Mouse (Mus musculus) embryonic facial prominence, embryonic 11.5 days (tissue): Measurements from ENCODE around the gene Sertad2. TPM values are rescaled to one million over a fixed set of nuclear protein-coding genes. Genes with fewer than 3 reads are reported as not detected.

Experiments used
- ATAC-seq: fragments of 200-750 bp; cut with Nextera tagmentation; replicated peaks from 2 replicates; pipeline ENCODE4 v1.8.0; 2017; ENCODE audit warnings: low read depth; ENCODE audit not compliant: insufficient number of reproducible peaks, low FRiP score, low TSS enrichment
- DNase-seq: peaks from one replicate; pipeline ENCODE4 v3.0.0-alpha.2; 2015; ENCODE audit warnings: low spot score
- H3K27ac ChIP-seq: fragments of 300-500 bp; sonication (generic); replicated peaks from 2 replicates; pipeline ENCODE4 v1.5.1; 2014; ENCODE audit warnings: mild to moderate bottlenecking, low read depth, low read length, control low read depth
- H3K27me3 ChIP-seq: fragments of 300-500 bp; sonication (generic); 2 replicates; pipeline ENCODE4 v1.6.1; 2014; ENCODE audit warnings: mild to moderate bottlenecking, low read length, moderate library complexity, mixed read lengths; ENCODE audit not compliant: control insufficient read depth, insufficient read depth
- H3K36me3 ChIP-seq: fragments of 300-500 bp; sonication (generic); replicated peaks from 2 replicates; pipeline ENCODE4 v1.6.1; 2014; ENCODE audit warnings: low read depth, mild to moderate bottlenecking, low read length, moderate library complexity, mixed read lengths; ENCODE audit not compliant: control insufficient read depth, insufficient read depth
- H3K4me1 ChIP-seq: fragments of 300-500 bp; sonication (generic); 2 replicates; pipeline ENCODE4 v1.6.1; 2014; ENCODE audit warnings: low read length, mixed read lengths; ENCODE audit not compliant: control insufficient read depth, insufficient read depth
- H3K4me2 ChIP-seq: fragments of 300-500 bp; sonication (generic); 2 replicates; pipeline ENCODE4 v1.6.1; 2014; ENCODE audit warnings: low read depth, mild to moderate bottlenecking, control low read depth, low read length, moderate library complexity
- H3K4me3 ChIP-seq: fragments of 300-500 bp; sonication (generic); 2 replicates; pipeline ENCODE4 v1.5.1; 2014; ENCODE audit warnings: low read depth, low read length, control low read depth
- H3K9ac ChIP-seq: fragments of 300-500 bp; sonication (generic); replicated peaks from 2 replicates; pipeline ENCODE4 v1.6.1; 2014; ENCODE audit warnings: mild to moderate bottlenecking, control low read depth, low read length
- H3K9me3 ChIP-seq: fragments of 300-500 bp; sonication (generic); replicated peaks from 2 replicates; pipeline ENCODE4 v1.6.1; 2016; ENCODE audit warnings: mild to moderate bottlenecking, low read length, inconsistent platforms, mixed read lengths; ENCODE audit not compliant: control insufficient read depth
- WGBS: fragments of 180-500 bp; shearing (Covaris S2); extraction: QIAGEN DNeasy Blood & Tissue Kit; methylation state at CpG from one replicate; pipeline ENCODE4 v1.1.7; 2014; 5-methylcytosine and 5-hydroxymethylcytosine counted together
- polyA plus RNA-seq: library from polyadenylated mRNA; unstranded; fragments of >200 nt; fragmentation: Nextera tagmentation; extraction: Ambion mirVana; gene quantifications from 2 replicates; pipeline ENCODE4 v1.2.1, GENCODE M21; 2014

Sertad2 gene
- polyA plus RNA-seq, 1 experiment from 2014 or later: 15.5 TPM

- 57% methylated on average over 6 of the region's 6 CpGs for WGBS
- Histone ChIP-seq H3K36me3 (no peaks in the 10 kb centered on the region), H3K4me2 (no peak overlapping the region; the same call in 1 of the 2 replicates), H3K27ac (no peak overlapping the region), H3K27me3 (no peaks in the 10 kb centered on the region), H3K4me1 (no peaks in the 10 kb centered on the region), H3K9me3 (no peaks in the 10 kb centered on the region), H3K4me3 (no peak overlapping the region), H3K9ac (0 out of 2 replicates have a peak overlapping the region, but pooled peaks have one; percentile 9)
- no peak for ATAC-seq
- no peak for DNase-seq
Measured at GRCm38 (mm10) chr11:20671789-20672392, 128.8 kb downstream of the Sertad2 start.

GRCm38 (mm10) chr11:20672513-20672912 is 129.5 kb downstream of the Sertad2 start:
- Histone ChIP-seq H3K27me3 (no peaks in the 10 kb centered on the region), H3K27ac (no peak overlapping the region), H3K36me3 (no peaks in the 10 kb centered on the region), H3K9ac (no peak overlapping the region), H3K9me3 (no peaks in the 10 kb centered on the region), H3K4me1 (no peaks in the 10 kb centered on the region), H3K4me2 (no peak overlapping the region), H3K4me3 (no peak overlapping the region)
- ATAC-seq (no peak), DNase-seq (no peak)
- WGBS: 79% methylated on average over 6 of the region's 6 CpGs

- H3K9me3 ChIP-seq: no peaks in the 10 kb centered on the region
- DNase-seq (no peak), ATAC-seq (no peak)
- WGBS: 70% methylated on average over 2 of the region's 2 CpGs
- no peak overlapping the region for H3K9ac ChIP-seq
- H3K4me3 ChIP-seq: no peak overlapping the region
- H3K27ac ChIP-seq: no peak overlapping the region
- H3K36me3 ChIP-seq: no peaks in the 10 kb centered on the region
- no peak overlapping the region for H3K4me2 ChIP-seq
- no peaks in the 10 kb centered on the region for H3K27me3 ChIP-seq
- H3K4me1 ChIP-seq: no peaks in the 10 kb centered on the region
Measured at GRCm38 (mm10) chr11:20679396-20679795, 136.3 kb downstream of the Sertad2 start.

- Histone ChIP-seq H3K4me3 (no peak overlapping the region), H3K27me3 (no peaks in the 10 kb centered on the region), H3K4me2 (no peak overlapping the region), H3K9ac (no peak overlapping the region), H3K9me3 (no peaks in the 10 kb centered on the region), H3K36me3 (no peaks in the 10 kb centered on the region), H3K4me1 (no peaks in the 10 kb centered on the region), H3K27ac (no peak overlapping the region)
- 84% methylated on average over 5 of the region's 5 CpGs for WGBS
- DNase-seq (no peak), ATAC-seq (no peak)
Measured at GRCm38 (mm10) chr11:20680781-20681180, 137.7 kb downstream of the Sertad2 start.

- H3K27me3 ChIP-seq: no peaks in the 10 kb centered on the region
- H3K4me2 ChIP-seq: no peak overlapping the region
- no peak overlapping the region for H3K9ac ChIP-seq
- no peaks in the 10 kb centered on the region for H3K9me3 ChIP-seq
- no peak overlapping the region for H3K4me3 ChIP-seq
- 87% methylated on average over 5 of the region's 5 CpGs for WGBS
- H3K4me1 ChIP-seq: no peaks in the 10 kb centered on the region
- H3K27ac ChIP-seq: no peak overlapping the region
- ATAC-seq: no peak
- no peak for DNase-seq
- no peaks in the 10 kb centered on the region for H3K36me3 ChIP-seq
Measured at GRCm38 (mm10) chr11:20681679-20682078, 138.6 kb downstream of the Sertad2 start.

- H3K36me3 ChIP-seq: no peaks in the 10 kb centered on the region
- no peaks in the 10 kb centered on the region for H3K9me3 ChIP-seq
- ATAC-seq (peak; percentile 44; the same call in 1 of the 2 replicates), DNase-seq (peak; percentile 90)
- no peak overlapping the region for H3K27ac ChIP-seq
- no peak overlapping the region for H3K4me3 ChIP-seq
- H3K27me3 ChIP-seq: no peaks in the 10 kb centered on the region
- no peak overlapping the region for H3K9ac ChIP-seq
- H3K4me1 ChIP-seq: no peaks in the 10 kb centered on the region
- WGBS: 3% methylated on average over 4 of the region's 4 CpGs
- H3K4me2 ChIP-seq: no peak overlapping the region
Measured at GRCm38 (mm10) chr11:20691000-20691399, 147.9 kb downstream of the Sertad2 start.

Other genes starting within 250 kb of the Sertad2 start
- gene Slc1a4, start 210.5 kb upstream of the Sertad2 start, polyA plus RNA-seq: 14.0 and 15.2 TPM in 2 replicates
- gene Aftph, start 198.3 kb downstream of the Sertad2 start, polyA plus RNA-seq: 21.4 and 22.1 TPM in 2 replicates